Mouse (Mus musculus): ENCODE measurements around the gene R3hdm2.

- TF ChIP-seq POLR2A (IDR thresholded peaks at IDR 0.05; ENCODE audit: borderline replicate concordance, extremely low read depth, insufficient read depth, insufficient read length, poor library complexity, severe bottlenecking) (no peak), CTCF (IDR thresholded peaks at IDR 0.05; ENCODE audit: borderline replicate concordance, extremely low read depth, insufficient read depth, insufficient read length) (no peak)
Measured at GRCm38 (mm10) chr10:127477301-127477700, 97.2 kb downstream of the R3hdm2 start.

Data from brain, embryonic 14.5 days (tissue).